Mouse (Mus musculus) limb, embryonic 14.5 days (tissue): ENCODE measurements around the gene Atxn2l. TPM values are rescaled to one million over a fixed set of nuclear protein-coding genes. Genes with fewer than 3 reads are reported as not detected.

Experiments
- ATAC-seq: fragments of 200-750 bp; cut with Nextera tagmentation; 2 replicates; pipeline ENCODE4 v1.8.0; 2017; ENCODE audit warnings: low read depth, moderate number of reproducible peaks, moderate TSS enrichment; ENCODE audit not compliant: low FRiP score
- DNase-seq: peaks from one replicate; pipeline ENCODE4 v3.0.0-alpha.2; 2015; ENCODE audit warnings: low spot score
- H3K27ac ChIP-seq: fragments of 300-500 bp; sonication (generic); replicated peaks from 2 replicates; pipeline ENCODE4 v1.5.1; 2014; ENCODE audit warnings: low read depth, mild to moderate bottlenecking, low read length, moderate library complexity, mixed read lengths
- H3K27me3 ChIP-seq: fragments of 300-500 bp; sonication (generic); 2 replicates; pipeline ENCODE4 v1.6.1; 2014; ENCODE audit warnings: low read length, mixed read lengths; ENCODE audit not compliant: control insufficient read depth, insufficient read depth
- H3K36me3 ChIP-seq: fragments of 300-500 bp; sonication (generic); 2 replicates; pipeline ENCODE4 v1.6.1; 2014; ENCODE audit warnings: mild to moderate bottlenecking, low read length, moderate library complexity, mixed read lengths; ENCODE audit not compliant: control insufficient read depth, insufficient read depth
- H3K4me1 ChIP-seq: fragments of 300-500 bp; sonication (generic); 2 replicates; pipeline ENCODE4 v1.6.1; 2014; ENCODE audit warnings: antibody characterized with exemption, low read length, mixed read lengths; ENCODE audit not compliant: control insufficient read depth, insufficient read depth
- H3K4me2 ChIP-seq: fragments of 300-500 bp; sonication (generic); replicated peaks from 2 replicates; pipeline ENCODE4 v1.6.1; 2014; ENCODE audit warnings: low read depth, mild to moderate bottlenecking, low read length, moderate library complexity; ENCODE audit not compliant: severe bottlenecking
- H3K4me3 ChIP-seq: fragments of 300-500 bp; sonication (generic); replicated peaks from 2 replicates; pipeline ENCODE4 v1.5.1; 2014; ENCODE audit warnings: low read length
- H3K9ac ChIP-seq: fragments of 300-500 bp; sonication (generic); 2 replicates; pipeline ENCODE4 v1.6.1; 2014; ENCODE audit warnings: mild to moderate bottlenecking, low read depth, low read length, moderate library complexity; ENCODE audit not compliant: severe bottlenecking
- H3K9me3 ChIP-seq: fragments of 300-500 bp; sonication (generic); 2 replicates; pipeline ENCODE4 v1.6.1; 2016; ENCODE audit warnings: low read length; ENCODE audit not compliant: control insufficient read depth
- POLR2A ChIP-seq: fragments of 200-500 bp; IDR thresholded peaks from 2 replicates; pipeline ENCODE4 v1.8.0; 2012; ENCODE audit warnings: inconsistent platforms, mild to moderate bottlenecking, moderate library complexity, borderline replicate concordance; ENCODE audit not compliant: insufficient read depth, insufficient read length; ENCODE audit errors: extremely low read depth
- WGBS: fragments of 180-500 bp; shearing (Covaris S2); extraction: QIAGEN DNeasy Blood & Tissue Kit; methylation state at CpG from one replicate; pipeline ENCODE4 v1.1.7; 2014; 5-methylcytosine and 5-hydroxymethylcytosine counted together
- polyA plus RNA-seq, 2 experiments: library from polyadenylated mRNA; depleted of rRNA in 1 of 2; stranded (reverse) in 1 of 2; unstranded in 1 of 2; fragments of >200 nt; fragmentation: Nextera tagmentation in 1 of 2; extraction: Ambion mirVana in 1 of 2; gene quantifications; 2 replicates each; pipeline versions ENCODE4 v1.2.1 to v1.2.3; 2012 to 2014

Atxn2l gene
- polyA plus RNA-seq, 2 experiments = 51.4 to 170 TPM

DNA sequence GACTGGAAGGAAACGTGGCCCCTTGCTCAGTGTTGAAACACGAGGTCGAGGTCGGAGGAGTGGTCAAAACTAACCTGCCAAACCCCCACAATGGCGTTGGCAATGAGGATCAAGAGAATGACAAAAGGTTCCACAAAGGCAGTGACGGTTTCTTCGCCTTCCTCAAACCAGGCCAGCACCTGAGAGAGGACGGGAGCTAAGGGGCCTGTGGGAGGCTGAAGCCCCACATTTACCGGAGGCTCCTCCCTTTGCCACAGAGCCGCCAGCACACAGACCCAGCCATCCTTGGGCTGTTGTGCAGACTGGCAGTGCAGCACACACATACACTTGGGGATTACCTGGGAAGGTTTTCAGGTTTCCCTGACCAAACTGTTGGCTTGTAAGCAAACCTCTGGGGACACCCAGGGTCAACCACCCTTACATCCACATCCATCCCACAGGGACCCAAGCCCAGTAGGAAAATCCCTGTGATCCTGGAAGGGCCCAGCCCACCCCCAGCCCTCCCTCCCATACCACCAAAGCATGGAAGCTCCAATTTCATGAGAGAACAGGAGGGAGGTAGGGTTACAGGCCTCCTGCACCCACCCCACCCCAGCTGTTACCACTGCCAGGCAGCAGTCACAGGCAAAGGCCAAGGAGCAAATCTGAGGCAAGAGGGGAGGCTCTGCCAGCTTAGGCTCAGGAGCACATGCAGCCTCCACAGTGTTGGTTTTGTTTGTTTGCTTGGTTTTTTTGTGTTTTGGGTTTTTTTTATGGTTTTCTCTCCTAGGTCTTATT is 42.4 kb downstream of the Atxn2l start:
- Histone ChIP-seq H3K4me1 (peaks cover 17% of the 10 kb centered on the region), H3K4me3 (no peak overlapping the region), H3K27me3 (no peaks in the 10 kb centered on the region), H3K4me2 (no peak overlapping the region), H3K9ac (peak overlapping the region; percentile 12; the same call in 1 of the 2 replicates), H3K36me3 (no peaks in the 10 kb centered on the region), H3K9me3 (no peaks in the 10 kb centered on the region), H3K27ac (0 out of 2 replicates have a peak overlapping the region, but pooled peaks have one; percentile 5)
- DNase-seq = no peak
- ATAC-seq = peak; percentile 45; the same call in 1 of the 2 replicates
- TF ChIP-seq POLR2A = no peak
- 32% methylated on average over 10 of the region's 10 CpGs for WGBS

DNA sequence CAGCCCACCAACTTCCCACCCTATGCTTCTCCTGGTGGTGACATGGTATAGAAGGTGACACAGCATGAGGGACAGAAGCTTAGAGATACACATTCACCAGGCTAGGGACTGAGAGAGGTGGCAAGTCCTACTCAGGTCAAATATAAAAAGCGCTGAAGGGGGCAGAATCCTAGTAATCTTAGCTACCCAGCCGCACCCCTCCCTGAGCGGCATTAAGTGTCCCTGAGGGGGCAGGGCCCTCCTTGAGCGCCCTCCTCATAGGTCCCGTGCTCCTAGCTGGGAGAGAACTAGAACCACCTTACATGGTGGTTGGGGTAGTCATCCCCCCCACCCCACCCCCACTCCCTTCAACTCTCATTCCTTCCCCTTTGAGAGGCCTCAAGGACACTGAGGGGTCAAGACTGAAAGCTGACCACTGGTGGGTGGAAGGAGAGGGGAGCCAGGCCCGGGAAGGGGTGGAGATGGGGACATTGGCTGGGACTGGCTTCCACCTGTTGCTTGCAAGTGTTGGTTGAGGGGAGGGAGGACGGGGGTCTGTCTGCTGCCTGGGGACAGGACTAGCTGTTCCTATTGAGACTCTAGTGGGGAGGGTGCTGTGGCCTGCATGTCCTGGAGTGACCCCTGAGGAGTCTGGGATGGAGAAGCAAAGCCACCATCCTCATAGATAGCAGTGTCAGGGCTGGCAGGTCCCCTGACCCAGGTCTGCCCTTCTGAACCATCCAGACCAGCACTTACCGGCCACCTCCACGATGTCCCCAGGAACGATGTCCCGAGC is 44.2 kb downstream of the Atxn2l start:
- Histone ChIP-seq H3K4me3 (no peak overlapping the region), H3K9ac (no peak overlapping the region), H3K4me1 (peaks cover 13% of the 10 kb centered on the region), H3K27ac (no peak overlapping the region), H3K4me2 (no peak overlapping the region), H3K36me3 (no peaks in the 10 kb centered on the region), H3K9me3 (no peaks in the 10 kb centered on the region), H3K27me3 (no peaks in the 10 kb centered on the region)
- WGBS = 79% methylated on average over 11 of the region's 11 CpGs
- no peak for TF ChIP-seq POLR2A
- no peak for DNase-seq
- ATAC-seq = no peak

DNA sequence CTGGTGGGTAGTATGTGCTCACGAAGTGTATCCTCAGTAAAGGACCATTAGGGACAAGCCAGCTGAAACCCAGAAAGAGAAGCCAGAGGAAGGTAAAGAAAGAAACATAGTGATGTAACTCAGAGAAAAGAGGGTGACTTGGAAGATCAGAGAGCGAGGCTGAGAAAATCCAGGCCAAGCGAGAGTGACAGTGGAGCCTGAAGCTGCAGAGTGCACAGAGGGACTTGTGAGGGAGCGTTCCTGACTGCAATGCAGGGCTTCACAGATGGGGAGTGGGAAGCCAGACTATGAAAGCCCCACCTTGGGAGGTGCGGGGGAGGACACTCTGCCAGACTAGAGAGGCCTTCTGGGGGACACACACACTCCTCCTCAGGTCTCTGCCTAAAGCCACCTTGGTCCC is 45.0 kb downstream of the Atxn2l start:
- WGBS = 80% methylated on average over 5 of the region's 5 CpGs

DNA sequence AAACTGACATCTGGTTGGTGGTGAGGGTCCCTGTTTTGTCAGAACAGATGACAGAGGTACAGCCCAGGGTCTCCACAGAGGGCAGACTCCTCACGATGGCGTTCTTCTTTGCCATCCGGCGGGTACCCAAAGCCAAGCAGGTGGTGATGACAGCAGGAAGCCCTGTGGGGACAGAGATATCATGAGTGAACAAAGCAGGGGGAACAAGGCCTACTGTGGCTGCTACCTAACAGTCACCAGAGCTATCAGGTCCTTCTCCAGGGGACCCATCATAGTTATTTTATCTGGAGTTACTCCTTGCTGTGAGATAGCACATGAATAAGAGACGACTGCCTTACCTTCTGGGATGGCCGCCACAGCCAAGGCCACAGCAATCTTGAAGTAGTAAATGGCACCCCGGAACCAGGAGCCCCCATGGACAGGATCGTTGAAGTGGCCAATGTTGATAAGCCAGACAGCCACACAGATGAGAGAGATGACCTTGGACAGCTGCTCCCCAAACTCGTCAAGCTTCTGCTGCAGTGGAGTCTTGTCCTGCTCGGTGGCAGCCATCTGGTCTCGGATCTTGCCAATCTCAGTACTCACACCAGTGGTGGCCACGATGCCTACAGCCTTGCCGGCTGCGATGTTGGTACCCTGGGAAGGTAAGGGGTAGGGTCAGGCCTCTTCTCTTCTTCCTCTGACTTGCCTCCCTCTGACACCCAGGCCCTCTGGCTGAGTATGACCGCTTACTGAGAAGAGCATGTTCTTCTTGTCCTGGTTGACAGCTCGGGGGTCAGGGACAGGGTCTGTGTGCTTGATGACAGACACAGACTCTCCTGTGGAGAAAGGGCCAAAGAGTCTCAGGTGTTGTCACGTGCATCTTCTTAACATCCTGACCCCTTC is 46.6 kb downstream of the Atxn2l start:
- H3K9me3 ChIP-seq = no peaks in the 10 kb centered on the region
- DNase-seq (no peak), ATAC-seq (no peak)
- H3K36me3 ChIP-seq = no peaks in the 10 kb centered on the region
- H3K4me2 ChIP-seq = no peak overlapping the region
- H3K9ac ChIP-seq = no peak overlapping the region
- no peak overlapping the region for H3K4me3 ChIP-seq
- H3K27me3 ChIP-seq = no peaks in the 10 kb centered on the region
- TF ChIP-seq POLR2A = no peak
- H3K4me1 ChIP-seq = 0 out of 2 replicates have a peak, but pooled peaks cover 10% of the 10 kb centered on the region
- H3K27ac ChIP-seq = no peak overlapping the region
- WGBS = 87% methylated on average over 17 of the region's 17 CpGs

More for the DNA sequence above, 45.0 kb downstream of the Atxn2l start:
- no peak for DNase-seq
- Histone ChIP-seq H3K27ac (no peak overlapping the region), H3K4me2 (no peak overlapping the region), H3K4me3 (no peak overlapping the region), H3K9ac (no peak overlapping the region), H3K36me3 (no peaks in the 10 kb centered on the region), H3K9me3 (no peaks in the 10 kb centered on the region), H3K27me3 (no peaks in the 10 kb centered on the region), H3K4me1 (peaks cover 10% of the 10 kb centered on the region)
- no peak for ATAC-seq
- no peak for TF ChIP-seq POLR2A

DNA sequence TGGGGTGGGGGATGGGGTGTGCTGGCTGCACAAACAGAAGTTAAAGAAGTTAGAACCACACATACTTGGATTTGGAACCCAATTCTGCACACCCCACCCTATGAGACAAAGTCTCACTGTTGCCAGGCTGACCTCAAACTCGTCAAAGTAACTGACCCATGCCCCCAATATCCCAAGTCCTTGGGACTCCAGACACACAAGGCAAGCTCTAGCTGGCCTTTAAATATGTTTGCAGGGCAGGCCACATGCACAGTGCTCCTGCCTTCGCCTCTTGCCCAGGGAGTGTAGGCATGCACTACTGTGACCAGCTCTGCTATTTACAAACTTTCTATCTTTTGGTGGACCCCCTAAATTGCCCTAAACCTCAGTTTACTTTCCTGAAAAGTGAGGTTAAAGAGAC is 48.0 kb downstream of the Atxn2l start:
- Histone ChIP-seq H3K27ac (no peak overlapping the region), H3K36me3 (no peaks in the 10 kb centered on the region), H3K4me2 (no peak overlapping the region), H3K4me1 (0 out of 2 replicates have a peak, but pooled peaks cover under 1% of the 10 kb centered on the region), H3K9ac (no peak overlapping the region), H3K4me3 (no peak overlapping the region), H3K9me3 (no peaks in the 10 kb centered on the region), H3K27me3 (no peaks in the 10 kb centered on the region)
- ATAC-seq (no peak), DNase-seq (no peak)
- 77% methylated on average over 2 of the region's 2 CpGs for WGBS
- TF ChIP-seq POLR2A = no peak
